Mouse (Mus musculus): Measurements from ENCODE around the gene Svopl. TPM values are rescaled to one million over a fixed set of nuclear protein-coding genes. Genes with fewer than 3 reads are reported as not detected.

Svopl gene
- polyA plus RNA-seq, 1 experiment from 2014 or later, result 0.52 TPM

DNA sequence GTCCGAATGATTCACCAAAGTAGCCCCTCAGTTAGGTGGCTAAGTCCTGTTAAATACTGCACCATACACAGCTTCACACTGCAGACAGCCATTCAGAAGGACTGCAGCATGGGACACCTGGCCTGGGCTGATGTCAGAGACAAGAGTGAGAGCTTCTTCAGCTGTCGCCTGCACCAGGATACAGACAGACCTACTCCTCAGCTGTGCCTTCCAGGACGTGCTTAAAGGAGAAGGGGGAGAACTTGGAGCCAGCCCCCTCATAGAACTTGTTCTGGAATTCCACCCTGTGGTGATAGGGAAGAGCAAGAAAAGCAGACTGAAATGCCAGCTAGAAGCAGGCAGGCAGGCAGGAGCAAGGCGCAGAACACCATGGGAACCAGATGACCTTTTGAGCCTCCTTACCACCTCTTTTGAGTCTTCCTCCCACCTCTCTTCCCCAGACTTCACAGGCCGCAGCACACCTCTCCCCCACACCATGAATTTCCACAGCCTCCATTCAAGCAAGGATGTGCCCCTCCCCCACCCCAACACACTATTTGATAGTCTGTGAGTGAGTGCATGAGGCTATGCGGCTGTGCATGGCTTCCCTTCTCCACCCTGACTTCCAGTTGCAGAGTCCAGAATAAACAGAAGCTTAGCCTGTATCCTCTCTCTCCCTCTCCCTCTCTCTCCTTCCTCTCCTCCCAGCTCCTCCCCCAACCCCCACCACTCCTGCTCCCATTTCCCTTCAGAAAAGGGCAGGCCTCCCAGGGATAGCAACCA, 2.2 kb upstream of the Svopl start:
- no peak for ATAC-seq (ENCODE audit: low FRiP score)
- 63% methylated on average over 6 of the region's 6 CpGs for whole genome bisulfite sequencing
- Histone ChIP-seq H3K4me1 (ENCODE audit: control insufficient read depth, insufficient read depth, low read length) (no peaks in the 10 kb centered on the region), H3K27me3 (ENCODE audit: control insufficient read depth, insufficient read depth, low read length) (no peaks in the 10 kb centered on the region), H3K27ac (ENCODE audit: low read depth, low read length) (no peak overlapping the region), H3K9me3 (ENCODE audit: control insufficient read depth, low read length) (no peaks in the 10 kb centered on the region), H3K36me3 (ENCODE audit: control insufficient read depth, insufficient read depth, low read length) (no peaks in the 10 kb centered on the region), H3K4me2 (no peak overlapping the region), H3K4me3 (ENCODE audit: low read depth, low read length) (no peak overlapping the region), H3K9ac (ENCODE audit: low read length) (no peak overlapping the region)
- DNase-seq (ENCODE audit: low spot score, missing footprints), result no peak

DNA sequence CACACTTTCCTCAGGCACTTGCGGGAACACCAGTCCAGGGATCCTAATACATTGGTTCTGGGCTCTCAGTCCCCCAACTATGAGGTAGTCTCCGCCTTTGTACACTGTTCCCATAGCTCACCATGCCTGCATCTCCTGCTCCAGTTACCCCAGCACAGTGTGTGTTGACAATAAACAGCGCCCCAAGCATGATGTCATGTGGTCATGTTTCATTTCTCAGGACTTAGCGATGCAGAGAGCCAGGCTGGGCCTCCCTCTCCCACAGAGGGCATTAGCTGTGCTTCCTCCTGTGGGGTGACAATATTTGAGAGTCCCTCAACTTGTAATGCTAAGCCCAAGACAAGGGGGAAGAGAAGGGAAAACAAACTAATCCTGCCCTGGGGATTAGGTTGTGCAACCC, 1.2 kb upstream of the Svopl start:
- Histone ChIP-seq H3K4me3 (ENCODE audit: low read depth, low read length) (no peak overlapping the region), H3K4me2 (no peak overlapping the region), H3K9ac (ENCODE audit: low read length) (no peak overlapping the region), H3K27ac (ENCODE audit: low read depth, low read length) (no peak overlapping the region), H3K27me3 (ENCODE audit: control insufficient read depth, insufficient read depth, low read length) (no peaks in the 10 kb centered on the region), H3K9me3 (ENCODE audit: control insufficient read depth, low read length) (no peaks in the 10 kb centered on the region), H3K36me3 (ENCODE audit: control insufficient read depth, insufficient read depth, low read length) (no peaks in the 10 kb centered on the region), H3K4me1 (ENCODE audit: control insufficient read depth, insufficient read depth, low read length) (no peaks in the 10 kb centered on the region)
- WGBS, result 75% methylated on average over 4 of the region's 4 CpGs
- ATAC-seq (ENCODE audit: low FRiP score), result no peak
- DNase-seq (ENCODE audit: low spot score, missing footprints), result no peak

- Histone ChIP-seq H3K4me2 (no peak overlapping the region), H3K4me3 (ENCODE audit: low read depth, low read length) (no peak overlapping the region), H3K9me3 (ENCODE audit: control insufficient read depth, low read length) (no peaks in the 10 kb centered on the region), H3K27ac (ENCODE audit: low read depth, low read length) (no peak overlapping the region), H3K4me1 (ENCODE audit: control insufficient read depth, insufficient read depth, low read length) (no peaks in the 10 kb centered on the region), H3K27me3 (ENCODE audit: control insufficient read depth, insufficient read depth, low read length) (no peaks in the 10 kb centered on the region), H3K9ac (ENCODE audit: low read length) (no peak overlapping the region), H3K36me3 (ENCODE audit: control insufficient read depth, insufficient read depth, low read length) (no peaks in the 10 kb centered on the region)
- no peak for ATAC-seq (ENCODE audit: low FRiP score)
- DNase-seq (ENCODE audit: low spot score, missing footprints), result no peak
- WGBS, result 78% methylated on average over 5 of the region's 5 CpGs
Measured at GRCm38 (mm10) chr6:38032801-38033566, 13.8 kb downstream of the Svopl start.

DNA sequence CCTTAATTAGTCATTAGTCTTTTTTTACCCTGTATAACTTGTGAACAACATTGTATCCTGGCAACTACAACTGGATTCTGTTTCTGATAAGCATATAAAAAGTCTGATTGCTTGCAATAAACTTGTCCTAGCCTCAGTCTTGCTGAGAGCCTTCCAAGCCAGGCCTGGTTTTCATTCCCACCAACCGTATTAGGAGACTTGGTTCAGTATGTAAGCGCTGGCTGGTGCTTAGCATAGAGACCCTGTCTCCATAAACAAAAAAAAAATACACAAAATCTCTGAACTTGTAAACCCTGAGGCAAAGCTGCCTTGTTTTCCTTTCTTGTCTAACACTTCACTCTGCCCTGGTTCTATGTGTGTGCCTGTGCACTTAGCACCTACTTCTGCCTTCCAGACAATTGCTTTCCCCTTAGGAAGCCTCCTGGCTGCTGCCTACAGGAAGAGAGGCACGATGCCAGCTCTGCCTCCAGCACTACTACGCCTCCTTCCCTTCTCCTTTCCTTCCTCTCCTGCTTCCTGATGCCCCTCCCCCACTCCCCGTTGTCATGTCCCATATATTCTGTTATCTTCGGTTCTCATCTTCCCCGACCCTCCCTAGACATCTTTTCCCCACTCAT, 14.8 kb downstream of the Svopl start:
- Histone ChIP-seq H3K36me3 (ENCODE audit: control insufficient read depth, insufficient read depth, low read length) (no peaks in the 10 kb centered on the region), H3K27ac (ENCODE audit: low read depth, low read length) (no peak overlapping the region), H3K9ac (ENCODE audit: low read length) (no peak overlapping the region), H3K27me3 (ENCODE audit: control insufficient read depth, insufficient read depth, low read length) (no peaks in the 10 kb centered on the region), H3K4me1 (ENCODE audit: control insufficient read depth, insufficient read depth, low read length) (no peaks in the 10 kb centered on the region), H3K4me3 (ENCODE audit: low read depth, low read length) (no peak overlapping the region), H3K9me3 (ENCODE audit: control insufficient read depth, low read length) (no peaks in the 10 kb centered on the region), H3K4me2 (no peak overlapping the region)
- 73% methylated on average over 7 of the region's 7 CpGs for WGBS
- DNase-seq (ENCODE audit: low spot score, missing footprints) (no peak), ATAC-seq (ENCODE audit: low FRiP score) (no peak)

- H3K4me3 ChIP-seq (ENCODE audit: low read depth, low read length), result no peak overlapping the region
- H3K27me3 ChIP-seq (ENCODE audit: control insufficient read depth, insufficient read depth, low read length), result no peaks in the 10 kb centered on the region
- no peak for ATAC-seq (ENCODE audit: low FRiP score)
- H3K27ac ChIP-seq (ENCODE audit: low read depth, low read length), result no peak overlapping the region
- H3K9me3 ChIP-seq (ENCODE audit: control insufficient read depth, low read length), result no peaks in the 10 kb centered on the region
- H3K4me1 ChIP-seq (ENCODE audit: control insufficient read depth, insufficient read depth, low read length), result no peaks in the 10 kb centered on the region
- DNase-seq (ENCODE audit: low spot score, missing footprints), result no peak
- WGBS, result 57% methylated on average over 2 of the region's 2 CpGs
- no peak overlapping the region for H3K9ac ChIP-seq (ENCODE audit: low read length)
- no peaks in the 10 kb centered on the region for H3K36me3 ChIP-seq (ENCODE audit: control insufficient read depth, insufficient read depth, low read length)
- H3K4me2 ChIP-seq, result no peak overlapping the region
Measured at GRCm38 (mm10) chr6:38028205-38028604, 18.6 kb downstream of the Svopl start.

GRCm38 (mm10) chr6:38027771-38028170, 19.0 kb downstream of the Svopl start:
- no peak for ATAC-seq (ENCODE audit: low FRiP score)
- Histone ChIP-seq H3K27ac (ENCODE audit: low read depth, low read length) (no peak overlapping the region), H3K27me3 (ENCODE audit: control insufficient read depth, insufficient read depth, low read length) (no peaks in the 10 kb centered on the region), H3K4me3 (ENCODE audit: low read depth, low read length) (no peak overlapping the region), H3K9ac (ENCODE audit: low read length) (no peak overlapping the region), H3K4me1 (ENCODE audit: control insufficient read depth, insufficient read depth, low read length) (no peaks in the 10 kb centered on the region), H3K4me2 (no peak overlapping the region), H3K36me3 (ENCODE audit: control insufficient read depth, insufficient read depth, low read length) (no peaks in the 10 kb centered on the region), H3K9me3 (ENCODE audit: control insufficient read depth, low read length) (no peaks in the 10 kb centered on the region)
- 76% methylated on average over 1 of the region's 1 CpGs for WGBS
- DNase-seq (ENCODE audit: low spot score, missing footprints), result no peak

- H3K4me1 ChIP-seq (ENCODE audit: control insufficient read depth, insufficient read depth, low read length), result no peaks in the 10 kb centered on the region
- no peaks in the 10 kb centered on the region for H3K9me3 ChIP-seq (ENCODE audit: control insufficient read depth, low read length)
- ATAC-seq (ENCODE audit: low FRiP score), result no peak
- no peak overlapping the region for H3K4me3 ChIP-seq (ENCODE audit: low read depth, low read length)
- no peak for DNase-seq (ENCODE audit: low spot score, missing footprints)
- H3K36me3 ChIP-seq (ENCODE audit: control insufficient read depth, insufficient read depth, low read length), result no peaks in the 10 kb centered on the region
- no peaks in the 10 kb centered on the region for H3K27me3 ChIP-seq (ENCODE audit: control insufficient read depth, insufficient read depth, low read length)
- WGBS, result 60% methylated on average over 7 of the region's 7 CpGs
- no peak overlapping the region for H3K4me2 ChIP-seq
- no peak overlapping the region for H3K9ac ChIP-seq (ENCODE audit: low read length)
- H3K27ac ChIP-seq (ENCODE audit: low read depth, low read length), result no peak overlapping the region
Measured at GRCm38 (mm10) chr6:38023284-38023683, 23.5 kb downstream of the Svopl start.

DNA sequence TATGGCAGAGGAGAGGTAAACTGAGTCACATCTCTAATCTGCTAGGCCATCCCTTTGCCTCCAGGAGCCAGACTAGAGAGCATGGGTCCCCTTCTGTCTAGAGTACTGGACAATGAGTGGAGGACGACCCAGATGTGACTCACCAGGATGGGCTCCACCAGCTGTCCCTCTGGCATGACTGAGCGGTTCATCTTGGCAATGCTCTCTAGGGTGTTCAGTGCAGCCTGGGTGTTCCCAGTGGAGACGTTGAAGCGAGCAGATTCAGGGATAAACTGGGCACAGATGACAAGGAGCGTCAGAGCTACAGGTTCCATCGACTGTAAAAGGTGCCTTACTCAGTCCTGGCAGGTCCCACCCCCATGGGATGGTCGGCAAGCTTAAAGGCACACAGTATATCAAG, 25.4 kb downstream of the Svopl start:
- ATAC-seq (ENCODE audit: low FRiP score) (no peak), DNase-seq (ENCODE audit: low spot score, missing footprints) (no peak)
- Histone ChIP-seq H3K9ac (ENCODE audit: low read length) (no peak overlapping the region), H3K4me3 (ENCODE audit: low read depth, low read length) (no peak overlapping the region), H3K9me3 (ENCODE audit: control insufficient read depth, low read length) (no peaks in the 10 kb centered on the region), H3K36me3 (ENCODE audit: control insufficient read depth, insufficient read depth, low read length) (no peaks in the 10 kb centered on the region), H3K27me3 (ENCODE audit: control insufficient read depth, insufficient read depth, low read length) (no peaks in the 10 kb centered on the region), H3K4me2 (no peak overlapping the region), H3K27ac (ENCODE audit: low read depth, low read length) (no peak overlapping the region), H3K4me1 (ENCODE audit: control insufficient read depth, insufficient read depth, low read length) (no peaks in the 10 kb centered on the region)
- WGBS, result 87% methylated on average over 7 of the region's 7 CpGs

DNA sequence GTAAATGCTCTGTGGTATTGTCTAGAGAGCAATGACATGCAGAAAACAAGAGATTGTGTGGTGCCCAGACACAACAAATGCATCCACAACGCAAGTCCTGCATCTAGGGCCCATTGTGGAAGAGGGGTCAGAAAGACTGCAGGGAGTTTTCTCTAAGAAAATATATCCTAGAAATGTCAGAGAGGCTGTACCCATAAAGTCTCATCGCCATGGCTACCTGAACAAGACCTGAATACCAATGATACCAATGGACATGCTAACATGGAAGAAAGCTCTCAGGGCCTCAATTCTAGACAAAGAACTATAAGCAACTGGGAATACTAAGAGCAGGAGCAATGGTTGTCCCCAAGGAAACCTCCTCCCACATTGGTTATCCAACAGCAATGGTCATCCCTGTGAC, 34.0 kb downstream of the Svopl start:
- no peaks in the 10 kb centered on the region for H3K36me3 ChIP-seq (ENCODE audit: control insufficient read depth, insufficient read depth, low read length)
- H3K4me1 ChIP-seq (ENCODE audit: control insufficient read depth, insufficient read depth, low read length), result peaks cover 6% of the 10 kb centered on the region
- ATAC-seq (ENCODE audit: low FRiP score) (no peak), DNase-seq (ENCODE audit: low spot score, missing footprints) (peak; percentile 84)
- no peaks in the 10 kb centered on the region for H3K27me3 ChIP-seq (ENCODE audit: control insufficient read depth, insufficient read depth, low read length)
- WGBS, result 82% methylated on average over 2 of the region's 2 CpGs
- no peak overlapping the region for H3K4me2 ChIP-seq
- H3K9me3 ChIP-seq (ENCODE audit: control insufficient read depth, low read length), result no peaks in the 10 kb centered on the region
- no peak overlapping the region for H3K4me3 ChIP-seq (ENCODE audit: low read depth, low read length)
- no peak overlapping the region for H3K9ac ChIP-seq (ENCODE audit: low read length)
- H3K27ac ChIP-seq (ENCODE audit: low read depth, low read length), result no peak overlapping the region

All from midbrain, embryonic 11.5 days (tissue).